Mouse (Mus musculus) megakaryocyte progenitor cell, adult 5-6 weeks (primary cell): ENCODE measurements around the gene Ncan. TPM values are rescaled to one million over a fixed set of nuclear protein-coding genes. Genes with fewer than 3 reads are reported as not detected.
"Not testable (repeated sequence)": the region's sequence is repeated elsewhere in the genome, so short reads cannot be mapped to it uniquely, and the experiment has no call there.

ENCODE experiments used
- ATAC-seq: replicated peaks from 2 replicates; pipeline ENCODE4 v1.8.0; 2016; ENCODE audit warnings: mild to moderate bottlenecking, moderate TSS enrichment, inconsistent platforms; ENCODE audit not compliant: poor library complexity
- total RNA-seq, 2 experiments: library from RNA; stranded (forward) in 1 of 2; stranded (reverse) in 1 of 2; fragments of 157-497, 149-512 nt in 1 of 2; fragments of 200-1000 nt in 1 of 2; gene quantifications; 2 replicates each; pipeline versions ENCODE4 v1.2.3 to v1.2.4; 2015 to 2017

Ncan gene
- total RNA-seq, 2 experiments from 2014 or later: not detected

DNA sequence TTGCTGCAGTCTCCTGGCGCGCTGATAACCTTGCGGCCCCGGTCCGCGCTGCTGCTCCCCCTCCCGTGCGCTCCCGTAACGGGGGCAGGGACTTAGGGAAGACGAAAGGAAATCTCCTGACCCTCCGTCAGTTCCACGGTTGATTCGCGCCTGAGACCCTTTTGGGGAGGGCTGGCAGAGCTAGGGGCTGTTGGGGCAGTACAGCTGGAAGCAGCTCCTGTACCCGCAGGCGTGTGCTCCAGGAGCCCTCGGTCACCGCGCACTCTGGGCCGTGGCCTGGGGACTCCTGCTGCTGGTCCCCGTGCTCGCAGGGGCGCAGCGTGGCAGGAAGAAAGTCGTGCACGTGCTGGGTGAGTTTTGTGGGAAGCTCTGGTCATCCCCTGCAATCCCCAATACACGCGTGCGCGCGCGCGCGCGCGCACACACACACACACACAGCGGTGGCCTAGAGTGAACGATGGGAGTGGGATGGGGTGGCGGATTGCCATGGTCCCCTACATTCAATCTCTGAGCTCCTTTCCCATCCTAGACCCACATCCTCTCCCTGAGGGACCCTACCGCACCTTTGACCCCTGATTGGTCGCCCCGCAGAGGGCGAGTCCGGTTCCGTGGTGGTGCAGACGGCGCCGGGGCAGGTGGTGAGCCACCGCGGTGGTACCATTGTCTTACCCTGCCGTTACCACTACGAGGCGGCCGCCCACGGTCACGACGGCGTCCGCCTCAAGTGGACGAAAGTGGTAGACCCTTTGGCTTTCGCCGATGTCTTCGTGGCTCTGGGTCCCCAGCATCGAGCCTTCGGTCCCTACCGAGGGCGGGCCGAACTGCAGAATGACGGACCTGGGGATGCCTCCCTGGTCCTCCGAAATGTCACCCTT is 36.2 kb downstream of the Ncan start:
- no peak for ATAC-seq

DNA sequence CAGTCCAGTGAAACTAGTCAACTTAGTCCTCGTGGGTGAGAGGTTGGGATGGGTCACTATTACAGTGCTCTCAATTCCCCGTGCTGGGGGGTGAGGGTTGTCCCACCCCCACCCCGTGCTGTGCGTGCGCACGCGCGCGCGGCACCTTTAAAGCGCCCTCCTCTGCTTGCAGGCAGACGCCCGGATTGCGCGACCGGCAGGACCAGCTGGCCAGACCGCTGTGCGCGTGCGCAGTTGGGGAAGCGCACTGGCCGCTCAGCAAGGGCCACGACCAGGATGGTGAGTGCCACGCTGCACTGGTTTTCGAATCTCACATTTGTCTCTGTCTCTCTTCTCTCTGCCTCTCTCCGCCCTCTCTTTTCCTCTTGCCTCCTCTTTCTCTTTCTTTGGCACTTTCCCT is 37.4 kb downstream of the Ncan start, which contains the start of gene Hapln4:
Gene Hapln4 (plus strand): TSS at position 173 of the 400 bp plus-strand sequence.
- peak; percentile 33; the same call in 1 of the 2 replicates for ATAC-seq

DNA sequence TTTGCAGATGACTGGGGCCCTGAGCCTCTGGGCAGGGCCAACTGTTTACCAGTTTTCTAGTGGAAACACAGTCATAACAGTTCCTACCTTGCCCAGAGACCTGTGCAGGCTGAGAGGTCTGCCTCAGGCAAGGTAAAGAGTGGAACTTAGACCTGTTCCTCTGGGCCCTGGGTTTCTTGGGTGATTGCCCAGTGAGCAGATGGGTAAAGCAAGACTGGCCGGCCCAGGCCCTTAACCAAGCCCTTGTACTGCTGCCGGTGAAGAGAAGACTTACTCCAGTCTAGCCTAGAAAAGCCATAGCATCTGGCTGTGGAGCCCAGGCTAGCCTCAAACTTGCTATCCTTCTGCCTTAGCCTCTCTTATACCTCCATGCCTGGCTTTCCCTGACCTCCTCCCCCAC is 38.7 kb downstream of the Ncan start:
- no peak for ATAC-seq

DNA sequence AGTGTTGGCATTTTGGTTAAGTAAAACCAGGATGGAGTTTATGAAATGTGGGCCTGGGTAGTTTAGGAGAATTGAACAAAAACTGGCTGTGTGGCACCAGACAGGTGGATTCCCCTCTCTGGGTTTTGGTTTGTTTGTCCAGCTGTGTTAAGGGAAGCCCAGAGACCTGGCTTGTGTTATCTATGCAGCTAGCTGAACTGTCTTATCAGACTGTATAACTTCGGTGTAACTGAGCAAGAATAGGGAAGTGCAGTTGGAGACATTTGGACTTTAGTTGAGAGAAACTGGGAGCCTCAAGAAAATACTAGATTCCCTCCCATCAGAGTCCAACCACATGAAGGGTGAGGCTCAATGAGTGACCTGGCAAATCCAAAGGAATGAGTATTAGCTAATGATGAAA is 47.0 kb downstream of the Ncan start:
- ATAC-seq: no peak

DNA sequence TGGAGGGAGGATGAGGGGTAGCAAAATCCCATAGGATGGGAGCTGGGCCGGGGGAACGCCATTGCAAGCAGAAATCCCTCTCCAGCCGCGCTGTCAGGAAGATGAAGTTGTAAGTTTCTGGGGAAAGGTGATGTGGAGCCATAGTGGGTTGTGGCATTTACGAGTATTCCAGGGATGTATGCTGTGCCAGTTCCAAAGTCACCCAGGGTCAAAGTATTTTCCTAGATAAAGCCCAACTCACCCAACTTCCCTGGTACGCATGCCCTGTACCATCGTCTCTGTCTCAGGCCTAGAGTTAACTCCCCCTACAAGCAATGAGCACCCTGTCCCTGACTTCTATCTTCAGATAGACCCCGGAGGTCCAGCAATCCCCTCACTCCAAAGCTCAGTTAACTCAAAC is 47.6 kb downstream of the Ncan start:
- no peak for ATAC-seq

DNA sequence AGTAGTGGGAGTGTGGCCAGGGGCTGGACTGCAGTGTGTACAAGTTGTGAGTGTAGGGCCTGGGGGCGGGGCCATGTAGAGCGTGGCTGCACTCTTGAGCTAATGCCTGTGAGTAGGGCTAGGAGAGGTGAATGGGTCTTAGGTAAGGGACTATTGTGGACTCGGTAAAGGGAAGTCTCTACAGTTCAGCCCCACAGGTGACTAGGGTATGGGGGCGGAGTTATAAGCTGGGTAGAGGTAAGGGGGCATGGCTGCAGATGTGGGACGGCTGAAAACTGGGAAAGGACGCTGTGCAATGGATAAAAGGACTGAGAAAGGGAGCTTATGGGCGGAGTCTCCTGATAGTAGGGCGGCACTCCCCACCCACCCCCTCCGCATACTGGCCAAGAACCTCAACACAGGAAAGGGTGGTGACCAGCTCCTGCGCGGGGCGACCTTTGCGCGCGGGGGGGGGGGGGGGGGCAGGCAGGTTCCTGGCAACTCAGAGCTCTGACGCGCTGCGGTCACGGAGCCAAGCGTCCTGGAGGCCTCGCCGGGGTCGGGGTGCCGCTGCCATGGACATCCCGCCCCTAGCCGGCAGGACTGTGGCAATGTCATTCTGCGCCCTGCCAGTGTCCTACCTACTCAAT is 48.1 kb downstream of the Ncan start, which contains the start of gene Tm6sf2:
Gene Tm6sf2 (plus strand): TSS at position 484 of the 629 bp plus-strand sequence.
- peak; percentile 75 for ATAC-seq

DNA sequence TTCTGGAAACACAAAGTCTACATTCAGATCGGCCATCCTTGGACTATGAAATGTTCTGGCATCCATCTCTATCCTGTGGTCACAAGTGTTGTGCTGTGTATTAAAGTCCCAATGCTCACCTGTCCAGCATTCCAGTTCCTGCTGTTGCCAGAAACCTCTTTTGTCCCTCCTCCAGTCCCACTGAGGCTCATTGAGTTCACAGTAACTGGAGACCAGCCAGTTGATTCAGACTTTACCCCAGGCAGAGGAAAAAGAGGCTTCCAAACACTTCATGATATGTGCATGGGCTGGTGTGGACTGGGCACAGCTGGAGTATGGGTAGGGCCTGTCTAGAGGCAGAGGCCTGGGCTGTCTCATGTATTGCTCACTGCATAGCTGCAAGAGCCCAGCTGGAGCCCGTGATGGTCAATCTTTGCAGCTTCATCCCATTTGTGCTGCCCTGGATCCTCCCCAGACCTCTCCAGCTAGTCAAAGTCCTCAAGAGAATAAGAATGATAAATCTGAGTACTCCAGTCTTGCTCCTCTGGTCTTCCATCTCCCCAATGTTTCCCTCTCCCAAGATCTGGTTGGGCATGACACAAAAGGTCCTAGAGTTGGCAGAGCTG is 48.7 kb downstream of the Ncan start:
- no peak for ATAC-seq

DNA sequence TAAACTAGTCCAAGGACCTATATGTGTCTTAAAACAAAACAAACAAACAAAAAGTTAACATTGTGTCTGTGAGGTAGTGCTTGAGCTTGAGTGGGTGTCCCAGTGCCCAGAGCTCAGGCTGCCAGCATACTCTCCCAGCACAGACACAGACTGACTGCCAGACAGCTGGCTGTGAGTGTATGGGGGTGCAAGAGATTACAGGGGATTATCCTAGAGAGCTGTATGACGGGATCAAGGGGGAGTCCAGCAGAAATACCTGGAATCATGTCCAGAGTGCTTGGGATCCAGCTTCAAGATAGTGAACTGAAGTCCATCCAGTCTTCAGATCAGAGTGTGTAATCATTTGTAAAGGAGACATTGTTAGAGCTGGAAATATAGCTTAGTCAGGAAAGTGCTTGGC is 63.0 kb downstream of the Ncan start:
- ATAC-seq: no peak

DNA sequence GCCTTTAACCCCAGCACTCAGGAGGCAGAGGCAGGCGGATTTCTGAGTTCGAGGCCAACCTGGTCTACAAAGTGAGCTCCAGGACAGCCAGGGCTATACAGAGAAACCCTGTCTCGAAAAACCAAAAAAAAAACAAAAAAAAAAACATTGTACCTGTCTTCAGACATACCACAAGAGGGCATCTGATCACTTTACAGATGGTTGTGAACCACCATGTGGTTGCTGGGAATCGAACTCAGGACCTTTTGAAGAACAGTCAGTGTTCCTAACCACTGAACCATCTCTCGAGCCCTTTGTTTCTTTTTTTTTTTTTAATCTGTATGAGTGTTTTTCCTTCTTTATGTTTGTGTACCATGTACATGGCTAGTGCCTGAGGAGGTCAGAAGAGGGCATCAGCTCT is 70.2 kb downstream of the Ncan start:
- ATAC-seq: not testable (repeated sequence)

DNA sequence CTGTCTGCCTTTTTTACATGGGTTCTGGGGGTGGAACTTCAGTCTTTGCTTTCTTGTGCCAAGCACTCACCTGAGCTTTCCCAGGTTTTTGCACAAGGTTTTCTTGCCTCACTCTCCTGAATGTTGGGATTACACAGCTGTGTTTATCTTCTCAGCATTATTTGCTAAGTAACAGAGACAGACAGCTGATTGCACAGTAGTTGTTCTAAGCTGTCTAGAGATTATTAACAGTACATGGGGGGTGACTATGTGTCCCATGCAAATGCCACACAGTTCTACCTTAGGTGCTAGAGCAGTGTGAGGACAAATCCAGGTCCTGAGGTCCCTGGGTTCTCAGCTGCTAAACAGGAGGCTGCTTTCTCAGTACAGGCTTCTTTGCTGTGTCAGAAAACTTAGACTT is 71.0 kb downstream of the Ncan start:
- no peak for ATAC-seq

DNA sequence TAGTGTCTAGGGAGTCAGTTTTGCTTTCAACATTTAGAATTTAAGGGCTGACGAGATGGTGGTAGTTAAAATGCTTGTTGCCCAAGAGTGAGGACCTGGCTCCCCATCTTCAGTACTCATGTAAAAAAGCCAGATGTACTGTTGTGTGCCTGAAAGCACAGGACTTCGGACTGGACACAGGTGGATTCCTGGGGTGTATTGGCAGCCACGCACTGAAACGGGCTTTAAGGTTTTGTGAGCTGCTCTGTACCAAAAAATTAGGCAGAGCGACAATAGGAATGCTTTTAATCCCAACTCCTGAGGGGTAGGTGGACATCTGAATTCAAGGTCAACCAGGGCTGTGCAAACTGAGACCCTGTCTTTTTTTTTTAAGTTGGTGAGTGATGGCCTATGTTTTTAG is 76.7 kb downstream of the Ncan start:
- ATAC-seq: no peak

Other genes starting within 250 kb of the Ncan start
- not detected in 2 replicates for gene Cilp2, start 233.2 kb downstream of the Ncan start, total RNA-seq (2015)
- gene Cilp2, start 233.2 kb downstream of the Ncan start, total RNA-seq (2017): not detected in 2 replicates
- 0.49 and 0.52 TPM in 2 replicates for gene Tssk6, start 218.7 kb downstream of the Ncan start, total RNA-seq (2015)
- gene Tssk6, start 218.7 kb downstream of the Ncan start, total RNA-seq (2017): 0.08 and 0.57 TPM in 2 replicates
- 48.2 and 51.8 TPM in 2 replicates for gene Ndufa13, start 218.3 kb downstream of the Ncan start, total RNA-seq (2015)
- 99.5 and 114 TPM in 2 replicates for gene Ndufa13, start 218.3 kb downstream of the Ncan start, total RNA-seq (2017)
- gene Yjefn3, start 218.2 kb downstream of the Ncan start, total RNA-seq (2015): not detected in 2 replicates
- 0.37 TPM in 1 of 2 replicates, not detected in the other for gene Yjefn3, start 218.2 kb downstream of the Ncan start, total RNA-seq (2017)
- 71.4 and 75.1 TPM in 2 replicates for gene Gatad2a, start 124.5 kb downstream of the Ncan start, total RNA-seq (2015)
- 54.0 and 68.3 TPM in 2 replicates for gene Gatad2a, start 124.5 kb downstream of the Ncan start, total RNA-seq (2017)
- 24.0 and 24.6 TPM in 2 replicates for gene Mau2, start 78.1 kb downstream of the Ncan start, total RNA-seq (2015)
- gene Mau2, start 78.1 kb downstream of the Ncan start, total RNA-seq (2017): 24.0 and 26.7 TPM in 2 replicates
- 8.4 and 11.4 TPM in 2 replicates for gene Sugp1, start 78.1 kb downstream of the Ncan start, total RNA-seq (2015)
- gene Sugp1, start 78.1 kb downstream of the Ncan start, total RNA-seq (2017): 22.2 and 32.1 TPM in 2 replicates
- 0.54 TPM in 1 of 2 replicates, not detected in the other for gene Tm6sf2, start 47.9 kb downstream of the Ncan start, total RNA-seq (2015)
- gene Tm6sf2, start 47.9 kb downstream of the Ncan start, total RNA-seq (2017): not detected in 2 replicates
- gene Hapln4, start 37.4 kb downstream of the Ncan start, total RNA-seq (2015): not detected in 2 replicates
- not detected in 2 replicates for gene Hapln4, start 37.4 kb downstream of the Ncan start, total RNA-seq (2017)
- 38.4 and 45.6 TPM in 2 replicates for gene Nr2c2ap, start 10.5 kb upstream of the Ncan start, total RNA-seq (2015)
- 11.6 and 13.2 TPM in 2 replicates for gene Nr2c2ap, start 10.5 kb upstream of the Ncan start, total RNA-seq (2017)
- 8.0 and 8.5 TPM in 2 replicates for gene Rfxank, start 18.3 kb upstream of the Ncan start, total RNA-seq (2015)
- gene Rfxank, start 18.3 kb upstream of the Ncan start, total RNA-seq (2017): 5.7 and 5.9 TPM in 2 replicates
- 42.0 and 43.3 TPM in 2 replicates for gene Borcs8, start 18.6 kb upstream of the Ncan start, total RNA-seq (2015)
- gene Borcs8, start 18.6 kb upstream of the Ncan start, total RNA-seq (2017): 32.0 and 35.2 TPM in 2 replicates
- not detected in 2 replicates for gene Mef2b, start 18.8 kb upstream of the Ncan start, total RNA-seq (2015)
- not detected in 2 replicates for gene Mef2b, start 18.8 kb upstream of the Ncan start, total RNA-seq (2017)
- 9.0 and 16.0 TPM in 2 replicates for gene Tmem161a, start 51.5 kb upstream of the Ncan start, total RNA-seq (2015)
- gene Tmem161a, start 51.5 kb upstream of the Ncan start, total RNA-seq (2017): 11.2 and 11.3 TPM in 2 replicates
- gene Slc25a42, start 91.4 kb upstream of the Ncan start, total RNA-seq (2015): 2.5 and 2.8 TPM in 2 replicates
- 1.4 and 2.4 TPM in 2 replicates for gene Slc25a42, start 91.4 kb upstream of the Ncan start, total RNA-seq (2017)
- gene Sugp2, start 113.4 kb upstream of the Ncan start, total RNA-seq (2015): 32.2 and 53.8 TPM in 2 replicates
- gene Sugp2, start 113.4 kb upstream of the Ncan start, total RNA-seq (2017): 44.2 and 45.7 TPM in 2 replicates
- 7.1 and 9.2 TPM in 2 replicates for gene Armc6, start 113.6 kb upstream of the Ncan start, total RNA-seq (2015)
- 3.2 and 5.3 TPM in 2 replicates for gene Armc6, start 113.6 kb upstream of the Ncan start, total RNA-seq (2017)
- gene Homer3, start 162.0 kb upstream of the Ncan start, total RNA-seq (2015): 4.2 and 5.8 TPM in 2 replicates
- 8.9 and 9.9 TPM in 2 replicates for gene Homer3, start 162.0 kb upstream of the Ncan start, total RNA-seq (2017)
- gene Ddx49, start 181.6 kb upstream of the Ncan start, total RNA-seq (2015): 42.7 and 44.7 TPM in 2 replicates
- 163 and 172 TPM in 2 replicates for gene Ddx49, start 181.6 kb upstream of the Ncan start, total RNA-seq (2017)
- gene Cope, start 181.6 kb upstream of the Ncan start, total RNA-seq (2015): 214 and 223 TPM in 2 replicates
- 129 and 151 TPM in 2 replicates for gene Cope, start 181.6 kb upstream of the Ncan start, total RNA-seq (2017)
- not detected in 2 replicates for gene Cers1, start 194.9 kb upstream of the Ncan start, total RNA-seq (2015)
- gene Cers1, start 194.9 kb upstream of the Ncan start, total RNA-seq (2017): not detected in 2 replicates
- not detected in 2 replicates for gene Gdf1, start 208.9 kb upstream of the Ncan start, total RNA-seq (2015)
- gene Gdf1, start 208.9 kb upstream of the Ncan start, total RNA-seq (2017): not detected in 2 replicates
- gene Upf1, start 232.4 kb upstream of the Ncan start, total RNA-seq (2015): 13.9 and 15.3 TPM in 2 replicates
- 32.3 and 32.5 TPM in 2 replicates for gene Upf1, start 232.4 kb upstream of the Ncan start, total RNA-seq (2017)